Mouse (Mus musculus) ES-Bruce4 (cell line): ENCODE measurements around the gene Cdcp1. TPM values are rescaled to one million over a fixed set of nuclear protein-coding genes. Genes with fewer than 3 reads are reported as not detected.
A peak's percentile ranks its signal among the peaks of the same experiment; 100 is the strongest.

Experiments
- H3K27ac ChIP-seq: 2 replicates; pipeline ENCODE4 v1.5.1; 2012; ENCODE audit warnings: low read length, inconsistent platforms; ENCODE audit not compliant: insufficient read depth
- H3K27me3 ChIP-seq: 2 replicates; pipeline ENCODE4 v1.6.1; 2012; ENCODE audit warnings: mild to moderate bottlenecking, low read length, inconsistent platforms; ENCODE audit not compliant: control insufficient read depth, poor library complexity, insufficient read depth, severe bottlenecking
- H3K36me3 ChIP-seq: 2 replicates; pipeline ENCODE4 v1.6.1; 2012; ENCODE audit warnings: inconsistent platforms, mild to moderate bottlenecking, low read length, moderate library complexity; ENCODE audit not compliant: control insufficient read depth, poor library complexity, insufficient read depth, severe bottlenecking
- H3K4me1 ChIP-seq: one replicate; pipeline ENCODE4 v1.8.1; 2011; ENCODE audit warnings: low read length; ENCODE audit not compliant: control insufficient read depth, insufficient read depth
- H3K4me3 ChIP-seq: 2 replicates; pipeline ENCODE4 v1.5.1; 2011; ENCODE audit warnings: low read depth, mild to moderate bottlenecking, low read length
- H3K9ac ChIP-seq: 2 replicates; pipeline ENCODE4 v1.6.1; 2012; ENCODE audit warnings: low read depth, mild to moderate bottlenecking, inconsistent platforms; ENCODE audit not compliant: poor library complexity, severe bottlenecking
- H3K9me3 ChIP-seq: replicated peaks from 2 replicates; pipeline ENCODE4 v1.6.1; 2012; ENCODE audit warnings: mild to moderate bottlenecking, low read length, inconsistent platforms; ENCODE audit not compliant: control insufficient read depth, poor library complexity, insufficient read depth, severe bottlenecking
- CTCF ChIP-seq: IDR thresholded peaks from one replicate; pipeline ENCODE4 v1.8.1; 2011; ENCODE audit warnings: low read depth, low read length
- EP300 ChIP-seq: IDR thresholded peaks from 2 replicates; pipeline ENCODE4 v1.6.1; 2011; ENCODE audit warnings: low read depth, low read length; ENCODE audit not compliant: insufficient read depth
- POLR2A ChIP-seq: IDR thresholded peaks from one replicate; pipeline ENCODE4 v1.8.1; 2011; ENCODE audit warnings: low read length; ENCODE audit not compliant: insufficient read depth
- polyA plus RNA-seq: library from polyadenylated mRNA; stranded (reverse); fragments of >200 nt; gene quantifications from 2 replicates; pipeline ENCODE4 v1.2.4, GENCODE M21; 2011; ENCODE audit warnings: low read depth; ENCODE audit not compliant: missing spikeins, insufficient read depth, insufficient read length

Gene Cdcp1
- polyA plus RNA-seq, 1 experiment: 37.7 TPM

DNA sequence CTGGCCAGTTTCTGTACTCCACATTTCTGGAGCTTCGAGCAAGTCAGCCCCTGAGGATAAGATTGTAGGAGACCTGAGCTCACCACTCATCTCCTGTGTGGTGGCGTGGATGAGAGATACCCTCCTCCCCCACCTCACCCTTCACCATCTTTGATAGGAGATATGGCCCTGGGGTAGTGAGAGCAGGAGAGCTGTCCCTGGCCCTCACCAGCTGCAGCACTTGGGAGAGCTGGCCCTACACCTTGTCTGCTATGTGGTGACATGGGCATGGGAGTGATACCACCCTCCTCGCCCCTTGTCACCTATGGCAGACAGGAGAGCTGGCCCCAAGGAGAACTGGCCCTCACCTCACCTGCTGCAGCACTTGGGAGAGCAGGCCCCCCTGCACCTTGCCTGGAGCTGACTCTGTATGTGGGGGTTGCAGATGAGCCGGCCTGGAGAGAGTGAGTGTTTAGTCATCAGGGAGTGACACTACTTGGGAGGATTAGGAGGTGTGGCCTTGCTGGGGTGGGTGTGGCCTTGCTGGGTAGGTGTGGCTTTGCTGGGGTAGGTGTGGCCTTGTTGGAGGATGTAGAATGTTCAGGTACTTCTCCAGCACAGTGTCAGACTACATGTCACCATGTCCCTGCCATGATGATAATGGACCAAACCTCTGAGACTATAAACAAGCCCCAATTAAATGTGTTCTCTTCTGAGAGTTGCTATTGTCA, 52.7 kb downstream of the Cdcp1 start:
- no peak overlapping the region for H3K27ac ChIP-seq
- no peaks in the 10 kb centered on the region for H3K36me3 ChIP-seq
- TF ChIP-seq CTCF (no peak), EP300 (no peak), POLR2A (no peak)
- no peak overlapping the region for H3K4me3 ChIP-seq
- H3K27me3 ChIP-seq: no peaks in the 10 kb centered on the region
- no peaks in the 10 kb centered on the region for H3K9me3 ChIP-seq
- H3K9ac ChIP-seq: no peak overlapping the region
- H3K4me1 ChIP-seq: no peaks in the 10 kb centered on the region

DNA sequence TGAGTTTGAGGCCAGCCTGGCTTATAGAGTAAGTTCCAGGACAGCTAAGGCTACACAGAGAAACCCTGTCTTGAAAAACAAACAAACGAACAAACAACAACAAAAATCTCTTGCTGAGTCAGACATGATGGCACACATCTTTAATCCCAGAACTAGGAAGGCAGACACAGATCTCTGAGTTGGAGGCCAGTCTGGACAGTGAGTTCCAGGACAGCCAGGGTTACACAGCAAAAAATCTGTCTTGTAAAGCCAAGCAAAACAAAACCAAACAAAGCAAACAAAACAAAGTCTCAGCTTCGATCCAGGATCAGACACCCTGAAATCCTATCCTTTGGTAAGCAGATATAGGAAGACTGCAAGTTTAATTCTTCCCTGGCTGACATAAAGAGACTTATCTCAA, 54.0 kb downstream of the Cdcp1 start:
- Histone ChIP-seq H3K4me3 (no peak overlapping the region), H3K9ac (no peak overlapping the region), H3K4me1 (no peaks in the 10 kb centered on the region), H3K27ac (no peak overlapping the region), H3K27me3 (no peaks in the 10 kb centered on the region), H3K9me3 (no peaks in the 10 kb centered on the region), H3K36me3 (no peaks in the 10 kb centered on the region)
- TF ChIP-seq EP300 (no peak), CTCF (no peak), POLR2A (no peak)

DNA sequence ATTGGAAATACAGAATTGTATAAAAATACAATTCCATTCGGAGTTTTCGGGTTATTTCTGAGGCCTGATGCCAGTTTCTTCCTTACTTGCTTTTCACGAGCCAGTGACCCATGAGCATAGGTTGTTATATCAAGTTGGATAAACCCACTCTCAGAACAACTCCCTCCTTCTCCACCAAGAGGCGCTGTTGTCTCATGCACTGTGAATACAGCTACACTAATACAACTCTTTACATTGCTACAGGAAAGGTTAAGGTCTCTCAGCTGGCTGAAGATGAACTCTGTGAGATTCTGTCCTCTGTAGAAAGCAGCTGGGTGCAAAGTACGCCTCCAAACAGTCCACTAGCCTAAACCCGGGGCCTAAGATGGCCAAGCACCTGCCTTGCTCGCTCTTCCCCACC, 56.5 kb downstream of the Cdcp1 start:
- no peaks in the 10 kb centered on the region for H3K4me1 ChIP-seq
- no peak for TF ChIP-seq EP300
- TF ChIP-seq CTCF: peak; percentile 36
- no peaks in the 10 kb centered on the region for H3K27me3 ChIP-seq
- no peak overlapping the region for H3K27ac ChIP-seq
- no peak overlapping the region for H3K4me3 ChIP-seq
- H3K9ac ChIP-seq: no peak overlapping the region
- H3K9me3 ChIP-seq: no peaks in the 10 kb centered on the region
- H3K36me3 ChIP-seq: no peaks in the 10 kb centered on the region

DNA sequence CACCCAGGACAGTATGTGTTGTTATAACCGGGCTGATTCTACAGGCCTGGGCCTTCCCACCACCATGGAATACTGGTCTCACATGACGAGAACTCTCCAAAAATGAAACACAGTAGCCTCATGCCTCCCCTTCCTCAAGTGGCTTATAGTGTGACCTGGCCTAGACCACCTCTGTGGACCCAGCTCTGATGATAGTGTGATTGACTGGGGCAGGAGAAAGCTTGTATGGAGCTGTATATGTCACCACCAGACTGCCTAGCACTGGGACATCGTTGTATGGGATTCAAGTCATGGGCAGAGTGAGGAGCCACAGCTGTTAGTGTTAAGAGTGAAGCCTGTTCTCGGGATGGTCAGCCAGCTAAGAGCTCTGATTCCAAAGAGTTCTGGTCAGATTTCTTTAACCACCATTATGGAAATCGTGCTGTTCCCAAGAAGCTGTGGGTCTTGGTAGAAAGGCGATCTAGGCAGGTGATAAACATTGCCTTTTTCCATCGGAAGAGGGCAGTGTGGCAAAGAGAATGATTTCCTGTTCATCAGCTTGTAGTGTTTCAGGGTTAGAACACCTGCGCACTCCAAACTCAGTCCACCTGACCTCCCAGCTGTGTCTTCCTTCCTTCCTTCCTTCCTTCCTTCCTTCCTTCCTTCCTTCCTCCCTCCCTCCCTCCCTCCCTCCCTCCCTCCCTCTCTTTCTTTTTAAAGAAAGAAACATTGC, 57.6 kb downstream of the Cdcp1 start:
- Histone ChIP-seq H3K9ac (no peak overlapping the region), H3K4me1 (no peaks in the 10 kb centered on the region), H3K27me3 (no peaks in the 10 kb centered on the region), H3K9me3 (no peaks in the 10 kb centered on the region), H3K27ac (no peak overlapping the region), H3K36me3 (no peaks in the 10 kb centered on the region), H3K4me3 (no peak overlapping the region)
- TF ChIP-seq EP300 (no peak), CTCF (peak; percentile 15)

DNA sequence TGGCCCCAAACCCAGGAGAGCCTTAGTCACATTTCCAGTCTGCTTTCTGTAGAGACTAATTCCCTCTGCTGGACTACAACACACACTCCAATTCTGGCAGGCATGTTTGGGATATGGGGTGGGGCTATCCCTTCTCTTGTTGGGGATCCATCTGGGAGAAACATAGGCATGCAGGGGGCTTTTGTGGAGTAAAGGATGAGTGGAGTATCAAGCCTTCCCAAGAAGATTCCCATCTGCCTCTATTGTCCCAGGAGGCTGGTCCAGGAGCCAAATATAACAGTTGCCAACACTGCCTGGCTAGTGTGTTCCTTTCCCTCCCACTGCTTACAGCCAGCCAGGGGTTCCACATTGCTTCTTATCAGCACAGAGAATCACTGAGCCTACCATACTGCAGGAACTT, 58.1 kb downstream of the Cdcp1 start:
- Histone ChIP-seq H3K4me1 (no peaks in the 10 kb centered on the region), H3K4me3 (no peak overlapping the region), H3K9me3 (no peaks in the 10 kb centered on the region), H3K36me3 (no peaks in the 10 kb centered on the region), H3K9ac (no peak overlapping the region), H3K27me3 (no peaks in the 10 kb centered on the region), H3K27ac (no peak overlapping the region)
- no peak for TF ChIP-seq CTCF
- no peak for TF ChIP-seq EP300
- no peak for TF ChIP-seq POLR2A

DNA sequence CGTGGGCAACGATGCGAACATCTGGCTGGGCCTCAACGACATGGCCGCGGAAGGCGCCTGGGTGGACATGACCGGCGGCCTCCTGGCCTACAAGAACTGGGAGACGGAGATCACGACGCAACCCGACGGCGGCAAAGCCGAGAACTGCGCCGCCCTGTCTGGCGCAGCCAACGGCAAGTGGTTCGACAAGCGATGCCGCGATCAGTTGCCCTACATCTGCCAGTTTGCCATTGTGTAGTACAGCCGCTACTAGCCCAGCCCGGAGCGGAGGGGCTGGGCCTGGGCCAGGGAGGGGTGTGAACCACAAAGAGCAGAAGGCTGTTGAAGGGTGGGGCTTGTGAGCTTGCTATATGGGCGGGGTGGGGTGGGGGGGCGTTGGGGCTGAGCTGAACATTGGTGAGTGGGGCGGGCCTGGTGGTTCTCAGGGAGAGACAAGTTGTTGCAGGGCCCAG, 58.9 kb downstream of the Cdcp1 start:
- Histone ChIP-seq H3K27ac (no peak overlapping the region), H3K4me3 (peak overlapping the region; percentile 13), H3K36me3 (no peaks in the 10 kb centered on the region), H3K9me3 (no peaks in the 10 kb centered on the region), H3K9ac (no peak overlapping the region), H3K27me3 (no peaks in the 10 kb centered on the region), H3K4me1 (no peaks in the 10 kb centered on the region)
- TF ChIP-seq CTCF (no peak), POLR2A (no peak)
